Mouse (Mus musculus): Measurements from ENCODE around the gene Ipo7.
A peak's percentile ranks its signal among the peaks of the same experiment; 100 is the strongest.
"Not testable (repeated sequence)": the region's sequence is repeated elsewhere in the genome, so short reads cannot be mapped to it uniquely, and the experiment has no call there.

Gene Ipo7

DNA sequence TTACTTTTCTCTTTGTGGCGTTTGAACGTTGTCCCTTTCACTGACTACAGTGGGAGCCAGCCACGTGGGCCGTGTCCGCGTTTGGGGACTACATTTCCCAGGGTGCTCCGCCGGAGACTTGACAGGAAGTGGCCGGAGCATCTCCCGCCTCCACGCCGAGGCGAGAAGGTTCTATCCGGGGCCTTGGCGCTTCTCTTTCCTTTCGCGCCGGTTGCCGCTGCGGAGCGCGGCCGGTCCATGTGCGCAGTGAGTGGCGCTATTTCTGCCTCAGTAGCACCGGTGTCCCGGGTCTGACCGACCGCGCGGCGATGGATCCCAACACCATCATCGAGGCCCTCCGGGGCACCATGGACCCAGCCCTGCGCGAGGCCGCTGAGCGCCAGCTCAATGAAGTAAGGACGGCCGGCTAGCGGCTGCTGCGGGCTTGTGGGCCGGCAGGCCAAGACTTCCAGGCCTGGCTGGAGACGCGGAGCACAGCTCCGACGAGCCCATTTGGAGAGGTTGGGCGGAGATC is at the start of gene Ipo7:
TSS of gene Ipo7 (plus strand) at position 158 of the 514 bp plus-strand sequence.
- DNase-seq (ENCODE audit: low read depth in 1 of 2, low spot score in 2 of 2): peak; percentile 68 to 82

- no peak for DNase-seq (ENCODE audit: low read depth in 1 of 2, low spot score in 2 of 2)
Observed at GRCm38 (mm10) chr7:109968924-109969450, 49.1 kb upstream of the Ipo7 start.

- no peak for DNase-seq (ENCODE audit: low read depth in 1 of 2, low spot score in 2 of 2)
Observed at GRCm38 (mm10) chr7:109969542-109969941, 48.5 kb upstream of the Ipo7 start.

GRCm38 (mm10) chr7:109975966-109976715 is 41.9 kb upstream of the Ipo7 start:
- no peak for DNase-seq (ENCODE audit: low read depth in 1 of 2, low spot score in 2 of 2)

- DNase-seq (ENCODE audit: low read depth in 1 of 2, low spot score in 2 of 2): peak in 1 of 2 experiments; percentile 14
Observed at GRCm38 (mm10) chr7:109977131-109977530, 40.9 kb upstream of the Ipo7 start.

- DNase-seq (ENCODE audit: low read depth in 1 of 2, low spot score in 2 of 2): not testable (repeated sequence)
Observed at GRCm38 (mm10) chr7:109984608-109985007, 33.5 kb upstream of the Ipo7 start.

DNA sequence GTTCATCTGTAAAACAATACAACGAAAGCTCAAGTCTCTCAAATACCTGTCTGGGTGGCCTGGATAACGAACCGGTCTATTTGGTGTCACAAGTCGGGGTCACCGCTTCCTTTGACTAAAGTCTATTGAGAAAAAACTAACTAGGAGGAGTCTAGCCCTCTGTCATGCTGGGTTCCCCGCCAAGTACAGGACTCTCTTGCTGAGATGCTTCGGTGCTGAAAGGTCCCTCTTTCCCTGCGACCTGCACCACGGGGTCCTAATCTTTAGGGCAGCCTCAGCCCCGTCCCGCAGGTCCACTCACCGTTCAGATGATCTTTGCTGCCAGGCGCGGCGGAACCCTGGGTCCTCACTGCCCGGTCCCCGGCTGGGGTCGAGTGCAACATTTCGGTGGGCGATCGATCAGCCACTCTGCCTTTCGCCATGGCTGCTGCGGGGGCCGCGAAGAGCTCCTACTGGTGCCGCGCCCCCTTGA is 32.4 kb upstream of the Ipo7 start:
- no peak for DNase-seq (ENCODE audit: low read depth in 1 of 2, low spot score in 2 of 2)

DNA sequence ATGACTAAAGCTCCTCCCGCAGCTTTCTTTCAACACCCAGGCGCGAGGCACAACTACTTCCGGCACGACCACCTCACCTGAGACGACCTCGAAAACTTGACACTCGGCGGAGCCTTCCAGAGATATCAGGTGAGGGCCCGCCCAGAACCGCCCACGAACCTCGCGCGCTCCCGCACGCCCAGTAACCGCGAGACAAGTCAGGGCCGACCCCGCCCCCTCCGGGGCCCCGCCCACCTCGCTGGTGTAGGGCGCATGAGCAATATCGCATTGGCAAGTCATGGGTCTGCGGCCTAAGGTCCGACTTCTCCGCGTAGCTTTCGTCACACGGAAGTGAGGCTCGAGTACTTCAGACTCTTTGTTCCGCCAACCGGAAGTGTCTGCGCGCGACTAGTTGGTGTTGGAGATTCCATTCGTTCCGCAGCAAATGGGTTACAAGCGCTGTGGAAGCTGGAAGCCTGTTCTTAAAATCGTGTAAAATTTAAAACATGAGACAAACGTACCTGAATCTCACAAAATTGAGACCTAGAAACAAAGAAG is 31.9 kb upstream of the Ipo7 start:
- peak; percentile 96 to 99 for DNase-seq (ENCODE audit: low read depth in 1 of 2, low spot score in 2 of 2)

DNA sequence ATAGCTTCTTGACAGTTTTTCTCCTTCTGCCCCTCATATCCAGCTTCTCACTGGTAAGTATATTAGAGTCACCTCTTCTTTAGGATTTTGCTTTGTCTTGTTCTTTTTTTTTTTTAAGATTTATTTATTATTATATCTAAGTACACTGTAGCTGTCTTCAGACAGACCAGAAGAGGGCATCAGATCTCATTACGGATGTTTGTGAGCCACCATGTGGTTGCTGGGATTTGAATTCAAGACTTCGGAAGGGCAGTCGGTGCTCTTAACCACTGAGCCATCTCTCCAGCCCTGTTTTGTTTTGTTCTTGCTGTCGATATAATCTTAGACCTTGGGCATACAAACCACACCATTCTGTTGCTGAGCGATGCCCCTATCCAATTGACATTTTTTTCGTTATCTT is 31.3 kb upstream of the Ipo7 start, which contains the start of gene Tmem41b:
TSS of gene Tmem41b (minus strand) at position 155 of the 400 bp plus-strand sequence.
- DNase-seq (ENCODE audit: low read depth in 1 of 2, low spot score in 2 of 2): not testable (repeated sequence)

DNA sequence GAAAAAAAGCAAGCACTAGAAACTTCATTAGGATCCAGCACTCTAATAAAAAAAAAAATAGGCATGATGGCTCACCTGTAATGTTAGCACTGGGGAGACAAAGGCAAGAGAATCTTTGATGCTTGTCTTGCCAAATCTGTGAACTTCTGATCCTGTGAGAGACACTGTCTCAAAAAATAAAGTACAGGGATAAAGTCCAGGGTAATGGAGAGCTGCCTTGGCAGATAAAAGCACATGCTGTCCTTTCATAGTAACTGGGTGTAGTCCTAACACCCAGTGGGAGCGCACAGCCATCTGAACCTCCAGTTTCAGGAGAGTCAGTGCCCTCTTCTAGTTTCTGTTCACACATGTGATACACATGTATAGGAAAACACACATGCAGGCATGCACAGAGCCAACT is 26.8 kb upstream of the Ipo7 start:
- DNase-seq (ENCODE audit: low read depth in 1 of 2, low spot score in 2 of 2): no peak

DNA sequence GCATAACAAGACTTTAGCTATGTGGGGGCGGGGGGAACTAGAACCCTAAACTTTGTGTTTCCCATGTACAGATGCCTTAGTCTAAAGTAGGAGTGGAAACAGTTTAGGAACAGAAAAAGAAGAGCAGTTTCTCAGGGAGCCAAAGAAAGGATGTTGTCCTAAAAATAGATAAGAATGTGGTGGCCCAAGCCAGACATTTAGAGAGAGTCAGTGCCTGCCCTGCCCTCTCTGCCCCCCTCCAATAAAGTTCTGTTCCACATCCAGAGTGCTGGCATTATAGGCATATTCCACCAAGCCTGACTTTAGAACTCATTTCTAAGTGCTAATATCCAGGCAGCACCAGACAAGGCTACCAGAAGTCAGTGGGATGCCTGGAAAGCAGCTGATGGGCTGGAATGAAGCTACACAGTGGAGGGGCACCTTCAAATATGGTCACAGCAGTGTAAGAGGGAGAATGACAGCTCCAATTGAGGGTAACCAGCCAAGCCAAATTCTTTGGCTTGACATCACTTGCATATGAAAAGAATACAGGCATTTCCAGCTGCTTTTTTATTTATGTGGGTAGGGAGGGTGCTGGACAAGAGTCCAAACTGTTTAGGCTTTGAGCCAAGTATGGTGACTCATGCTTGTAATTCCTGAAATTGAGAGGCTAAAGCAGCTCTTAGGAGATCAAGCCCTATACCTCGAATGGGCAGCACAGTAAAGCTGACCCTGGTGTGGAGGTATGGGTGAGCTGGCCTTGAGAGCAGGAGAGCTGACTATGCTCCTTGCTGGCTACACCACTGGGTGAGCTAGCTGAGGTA is 24.7 kb upstream of the Ipo7 start:
- DNase-seq (ENCODE audit: low read depth in 1 of 2, low spot score in 2 of 2): no peak

- no peak for DNase-seq (ENCODE audit: low read depth in 1 of 2, low spot score in 2 of 2)
Observed at GRCm38 (mm10) chr7:109998388-109998787, 19.7 kb upstream of the Ipo7 start.

GRCm38 (mm10) chr7:110002092-110002491 is 16.0 kb upstream of the Ipo7 start:
- DNase-seq (ENCODE audit: low read depth in 1 of 2, low spot score in 2 of 2): no peak

DNA sequence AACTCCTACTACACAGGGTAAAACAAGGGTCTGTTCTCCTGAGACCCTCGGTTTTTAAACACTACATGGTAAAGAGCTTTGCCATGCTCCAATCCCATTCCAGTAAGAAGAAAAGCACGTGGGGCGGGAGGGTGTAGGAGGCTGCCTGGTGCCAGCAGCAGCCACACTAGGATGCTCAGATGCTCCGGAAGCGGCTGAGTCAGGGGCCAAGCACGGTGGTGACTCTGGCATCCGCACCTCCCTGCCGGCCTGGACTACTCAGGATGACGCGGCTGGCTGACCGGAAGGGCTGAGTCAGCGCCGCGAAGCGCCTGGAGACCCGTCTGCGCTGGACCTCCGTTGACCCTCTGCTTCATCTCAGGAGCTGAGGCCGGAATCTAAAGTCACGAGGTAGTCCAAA is 15.1 kb upstream of the Ipo7 start:
- peak; percentile 14 to 16 for DNase-seq (ENCODE audit: low read depth in 1 of 2, low spot score in 2 of 2)

GRCm38 (mm10) chr7:110005976-110006375 is 12.1 kb upstream of the Ipo7 start:
- no peak for DNase-seq (ENCODE audit: low read depth in 1 of 2, low spot score in 2 of 2)

DNA sequence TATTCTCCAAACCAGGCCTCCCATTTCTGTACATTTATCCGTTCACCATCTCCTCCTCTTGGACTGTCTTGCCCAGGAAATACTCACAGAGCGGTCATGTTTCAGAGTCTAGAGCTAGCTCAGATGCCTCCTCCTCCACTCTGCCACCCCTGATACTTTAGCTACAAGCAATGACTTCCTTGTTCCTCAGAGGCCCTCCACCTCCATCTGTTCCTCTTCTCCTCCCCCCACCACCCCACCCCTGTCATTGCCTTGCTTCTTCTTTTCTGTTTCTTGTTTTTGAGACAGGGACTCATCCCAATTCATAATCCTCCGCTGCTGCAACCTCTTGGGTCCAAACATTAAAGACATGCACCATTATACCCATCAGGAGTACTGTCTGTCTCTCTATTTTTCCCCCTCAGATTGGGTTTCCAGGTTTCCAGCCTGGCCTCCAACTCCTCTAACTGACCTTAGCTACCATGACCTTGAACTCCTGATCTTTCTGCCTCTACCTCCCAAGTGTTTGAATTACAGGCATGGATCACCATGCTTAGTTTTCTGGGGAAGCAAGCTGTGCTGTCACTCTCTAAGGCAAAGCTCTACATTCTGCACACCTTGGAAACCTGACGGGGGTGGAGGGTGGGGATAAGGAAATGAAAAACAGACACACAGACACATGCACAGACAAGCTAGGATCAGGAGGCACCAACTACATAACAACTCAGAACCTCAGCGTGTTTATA is 11.4 kb upstream of the Ipo7 start:
- DNase-seq (ENCODE audit: low read depth in 1 of 2, low spot score in 2 of 2): no peak

DNA sequence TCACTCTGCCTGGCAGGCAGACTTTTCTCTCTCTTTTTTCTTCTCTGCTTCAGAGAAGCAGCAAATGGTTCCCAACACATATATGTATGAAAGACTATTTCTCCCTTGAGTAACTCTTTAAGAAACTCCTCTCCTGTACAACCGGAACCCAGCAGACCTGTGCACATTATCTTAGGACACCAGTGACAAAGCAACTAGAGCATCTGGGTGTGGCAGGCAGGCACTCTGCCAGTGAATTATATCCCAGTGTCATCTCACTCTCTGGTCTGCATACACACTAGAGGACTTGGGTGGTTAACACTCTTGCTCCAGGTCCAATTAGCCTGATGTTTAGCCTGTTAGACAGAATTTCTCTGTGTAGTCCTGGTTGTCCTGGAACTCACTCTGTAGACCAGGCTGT is 9.6 kb upstream of the Ipo7 start:
- no peak for DNase-seq (ENCODE audit: low read depth in 1 of 2, low spot score in 2 of 2)

DNA sequence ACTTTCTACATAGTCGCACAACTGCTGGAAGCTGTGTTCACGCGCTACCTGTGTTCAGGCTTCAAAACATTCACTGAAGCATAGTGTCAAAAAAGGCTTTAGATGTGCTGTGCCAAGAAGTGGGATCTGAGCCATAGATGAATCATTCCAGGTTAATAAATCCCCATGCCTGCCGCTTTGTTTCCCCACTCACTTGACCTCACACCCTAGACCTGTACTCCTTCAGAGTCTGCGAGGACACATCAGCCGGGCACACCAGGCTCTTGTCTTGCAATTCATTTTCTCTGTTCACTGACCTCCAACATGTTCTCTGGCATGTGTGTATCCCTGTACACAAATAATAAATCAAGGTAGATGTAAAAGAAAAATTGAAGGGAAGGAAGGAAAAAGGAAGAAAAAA is 9.0 kb upstream of the Ipo7 start:
- DNase-seq (ENCODE audit: low read depth in 1 of 2, low spot score in 2 of 2): no peak

- DNase-seq (ENCODE audit: low read depth in 1 of 2, low spot score in 2 of 2): no peak
Observed at GRCm38 (mm10) chr7:110011417-110011816, 6.7 kb upstream of the Ipo7 start.

DNA sequence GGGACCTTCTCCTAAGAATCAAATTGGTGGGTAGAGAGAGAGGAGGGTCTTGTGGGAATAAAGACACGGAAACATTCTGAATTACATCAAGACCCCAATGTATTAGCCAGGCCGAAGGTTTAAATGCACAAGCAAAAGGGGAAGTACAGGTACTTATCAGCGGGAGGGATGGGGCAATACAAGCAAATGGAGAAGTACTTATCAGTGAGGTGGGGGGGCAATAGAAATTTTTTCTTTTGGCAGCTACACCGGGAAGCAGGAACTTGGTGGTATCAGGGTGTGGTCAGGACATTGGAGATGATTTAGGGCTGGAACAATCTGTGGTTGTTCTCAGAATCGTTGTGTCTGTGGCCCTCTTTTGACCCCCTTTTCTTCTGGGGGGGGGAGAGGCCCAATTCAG is 3.8 kb upstream of the Ipo7 start:
- peak; percentile 23 to 41 for DNase-seq (ENCODE audit: low read depth in 1 of 2, low spot score in 2 of 2)
